Mouse (Mus musculus) C2C12 (cell line): ENCODE results near the gene Rapgef2. TPM values are rescaled to one million over a fixed set of nuclear protein-coding genes. Genes with fewer than 3 reads are reported as not detected.

Experiments
- H3K27me3 ChIP-seq: one replicate; pipeline ENCODE4 v1.6.1; 2011; ENCODE audit not compliant: control insufficient read depth, insufficient read depth, insufficient read length
- H3K36me3 ChIP-seq: one replicate; pipeline ENCODE4 v1.6.1; 2011; ENCODE audit not compliant: control insufficient read depth, insufficient read depth
- H3K4me3 ChIP-seq: one replicate; pipeline ENCODE4 v1.5.1; 2011; ENCODE audit warnings: mild to moderate bottlenecking, control low read depth; ENCODE audit not compliant: poor library complexity, insufficient read depth, severe bottlenecking
- H3K79me2 ChIP-seq: one replicate; pipeline ENCODE4 v1.6.1; 2011; ENCODE audit not compliant: control insufficient read depth, insufficient read depth
- H3K79me3 ChIP-seq: one replicate; pipeline ENCODE4 v1.6.1; 2011; ENCODE audit warnings: low read depth, control low read depth
- H3ac ChIP-seq: one replicate; pipeline ENCODE3; 2011; ENCODE audit warnings: low read depth; ENCODE audit not compliant: control insufficient read depth, insufficient read length
- CEBPB ChIP-seq: IDR thresholded peaks from one replicate; pipeline ENCODE4 v1.6.1; 2011; ENCODE audit warnings: low read depth, mild to moderate bottlenecking, control low read depth, moderate library complexity
- CTCF ChIP-seq: IDR thresholded peaks from one replicate; pipeline ENCODE4 v1.5.1; 2011; ENCODE audit not compliant: control insufficient read depth, insufficient read depth, insufficient read length
- FOSL1 ChIP-seq: IDR thresholded peaks from one replicate; pipeline ENCODE4 v1.8.0; 2011; ENCODE audit warnings: mild to moderate bottlenecking, low read length; ENCODE audit not compliant: poor library complexity, insufficient read depth, severe bottlenecking
- MAX ChIP-seq: IDR thresholded peaks from one replicate; pipeline ENCODE4 v1.6.1; 2011; ENCODE audit warnings: mild to moderate bottlenecking, control low read depth
- MYOD1 ChIP-seq: IDR thresholded peaks from one replicate; pipeline ENCODE4 v1.6.1; 2011; ENCODE audit warnings: low read depth; ENCODE audit not compliant: control insufficient read depth, insufficient read length
- MYOG ChIP-seq: IDR thresholded peaks from one replicate; pipeline ENCODE4 v1.6.1; 2011; ENCODE audit not compliant: control insufficient read depth, insufficient read length; ENCODE audit errors: extremely low read depth
- USF1 ChIP-seq: IDR thresholded peaks from one replicate; pipeline ENCODE4 v1.6.1; 2011; ENCODE audit warnings: low read depth, mild to moderate bottlenecking, control low read depth, moderate library complexity
- polyA plus RNA-seq: library from polyadenylated mRNA; unstranded; fragments of >200 nt; fragmentation: generic; extraction: Trizol; gene quantifications from one replicate; pipeline ENCODE4 v1.2.1, GENCODE M21; 2012; ENCODE audit warnings: missing spikeins

Gene Rapgef2
- polyA plus RNA-seq, 1 experiment = 5.6 TPM

DNA sequence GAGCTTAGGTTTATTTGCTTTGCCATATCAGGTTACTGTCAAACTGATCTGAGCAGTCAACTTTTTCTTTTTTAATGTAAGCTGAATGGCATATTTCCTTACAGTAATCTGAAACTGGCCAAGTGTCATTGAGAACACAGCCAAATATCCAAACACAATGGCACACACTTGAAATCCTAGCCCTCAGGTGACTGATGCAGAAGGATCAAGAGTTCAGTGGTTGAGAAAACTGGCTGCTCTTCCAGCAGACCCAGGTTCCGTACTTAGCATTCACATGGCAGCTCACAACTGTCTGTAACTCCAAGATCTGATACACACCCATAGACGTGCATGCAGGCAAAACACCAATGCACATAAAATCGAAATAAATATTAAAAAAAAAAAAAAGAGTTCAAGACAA is 243.3 kb downstream of the Rapgef2 start:
- Histone ChIP-seq H3K79me3 (no peaks in the 10 kb centered on the region), H3K4me3 (no peak overlapping the region), H3K79me2 (no peaks in the 10 kb centered on the region), H3ac (no peak overlapping the region), H3K27me3 (no peaks in the 10 kb centered on the region), H3K36me3 (no peaks in the 10 kb centered on the region)
- TF ChIP-seq MYOG (no peak), FOSL1 (no peak), MYOD1 (no peak), MAX (no peak), CEBPB (no peak), USF1 (no peak), CTCF (no peak)

DNA sequence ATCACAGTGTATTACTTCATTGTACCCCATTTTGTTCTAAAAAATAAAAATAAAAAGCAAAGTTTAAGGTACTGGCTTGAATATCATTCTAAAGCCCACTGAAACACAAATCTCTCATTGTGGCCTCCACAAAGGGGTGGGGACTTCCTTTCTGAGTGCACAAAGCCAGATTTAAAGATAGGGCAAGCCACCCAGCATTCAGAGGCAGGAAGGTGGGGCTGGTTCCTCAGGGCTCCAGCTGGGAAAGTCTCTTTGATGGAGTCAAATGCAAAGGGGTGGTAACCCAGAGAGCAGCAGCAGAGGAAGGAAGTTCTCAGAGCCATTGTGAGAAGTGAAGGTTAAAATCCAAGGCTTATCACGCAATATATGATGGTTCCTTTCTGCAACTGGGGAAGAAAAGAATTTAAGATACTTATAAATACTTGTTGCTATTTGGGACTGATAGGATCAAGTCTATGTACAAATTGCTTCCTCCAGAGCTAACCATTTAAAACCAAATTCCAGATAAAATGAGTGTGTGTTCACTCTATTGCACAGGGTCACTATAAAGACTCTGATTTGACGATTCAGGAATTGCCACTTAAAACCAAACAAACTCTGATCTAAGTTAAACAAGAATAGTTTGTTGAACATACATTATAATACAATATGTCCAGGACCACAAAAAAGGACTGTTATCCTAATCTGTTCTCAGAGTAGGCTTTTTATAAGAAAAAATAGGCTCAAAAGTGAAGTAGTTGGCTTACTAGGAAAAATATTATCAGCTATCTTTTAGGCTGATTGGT is 246.5 kb downstream of the Rapgef2 start:
- Histone ChIP-seq H3K4me3 (no peak overlapping the region), H3K79me3 (no peaks in the 10 kb centered on the region), H3K27me3 (no peaks in the 10 kb centered on the region), H3K79me2 (no peaks in the 10 kb centered on the region), H3ac (no peak overlapping the region), H3K36me3 (no peaks in the 10 kb centered on the region)
- TF ChIP-seq MYOG (no peak), FOSL1 (no peak), CTCF (no peak), MYOD1 (no peak), MAX (no peak), USF1 (no peak), CEBPB (no peak)

DNA sequence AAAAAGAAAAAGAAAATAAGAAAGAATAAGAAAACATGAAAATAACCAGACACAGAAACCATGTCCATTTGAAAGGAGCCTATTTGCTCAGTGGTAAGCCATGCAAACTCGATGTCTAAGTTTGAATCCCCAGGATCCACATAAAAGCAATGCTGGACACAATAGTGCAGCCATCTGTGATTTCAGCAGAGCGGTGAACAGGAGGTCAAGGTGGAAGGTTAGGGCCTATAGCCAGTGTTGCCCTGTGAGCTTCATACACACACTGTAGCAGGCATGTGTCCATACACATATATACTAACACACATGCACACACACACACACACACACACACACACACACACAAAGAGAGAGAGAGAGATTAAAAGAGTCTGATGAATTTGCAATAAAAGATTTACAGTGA is 247.3 kb downstream of the Rapgef2 start:
- Histone ChIP-seq H3ac (no peak overlapping the region), H3K27me3 (no peaks in the 10 kb centered on the region), H3K79me2 (no peaks in the 10 kb centered on the region), H3K79me3 (no peaks in the 10 kb centered on the region), H3K4me3 (no peak overlapping the region), H3K36me3 (no peaks in the 10 kb centered on the region)
- no peak for TF ChIP-seq MYOG
- TF ChIP-seq FOSL1 = no peak
- TF ChIP-seq MAX = no peak
- TF ChIP-seq CTCF = no peak
- TF ChIP-seq USF1 = no peak
- no peak for TF ChIP-seq CEBPB
- no peak for TF ChIP-seq MYOD1

DNA sequence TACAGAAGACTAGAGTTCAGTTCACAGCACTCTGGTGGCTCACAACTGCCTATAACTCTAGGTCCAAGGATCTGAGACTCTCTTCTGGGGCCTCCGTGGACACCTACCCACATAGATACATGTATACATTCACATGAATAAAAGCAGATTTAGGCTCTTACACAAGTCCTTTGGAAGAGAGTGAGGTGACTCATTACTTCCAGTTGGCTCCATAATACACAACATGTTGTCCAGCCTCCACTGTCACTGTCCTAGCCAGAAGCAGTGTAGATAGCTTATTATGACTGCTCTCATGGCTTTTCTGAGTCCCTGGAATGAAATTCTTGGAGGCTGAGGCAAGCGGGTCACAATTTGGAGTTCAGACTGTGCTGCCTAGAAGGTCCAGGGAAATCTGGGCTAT is 251.9 kb downstream of the Rapgef2 start:
- H3K27me3 ChIP-seq = no peaks in the 10 kb centered on the region
- no peak overlapping the region for H3ac ChIP-seq
- H3K4me3 ChIP-seq = no peak overlapping the region
- TF ChIP-seq CEBPB (no peak), MYOG (no peak), CTCF (no peak), USF1 (no peak)
- no peaks in the 10 kb centered on the region for H3K36me3 ChIP-seq
- no peaks in the 10 kb centered on the region for H3K79me3 ChIP-seq
- H3K79me2 ChIP-seq = no peaks in the 10 kb centered on the region

DNA sequence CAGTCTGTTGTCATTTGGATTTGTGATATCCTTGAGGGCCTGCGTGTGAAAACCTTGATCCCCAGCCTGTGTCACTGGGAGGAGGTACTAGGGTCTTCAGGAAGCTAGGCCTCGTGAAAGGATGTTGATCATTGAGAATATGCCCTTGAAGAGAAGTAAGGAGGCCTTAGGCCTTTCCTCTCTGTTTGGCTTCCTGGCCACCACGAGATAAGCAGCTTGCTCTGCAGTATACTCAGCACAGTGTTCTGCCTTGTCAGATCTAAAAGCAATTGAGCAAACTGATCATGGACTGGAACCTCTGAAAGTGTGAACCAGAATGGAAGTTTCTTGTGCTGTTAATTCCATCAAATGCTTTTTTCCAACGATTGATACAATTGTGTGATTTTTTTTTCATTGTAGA is 255.5 kb downstream of the Rapgef2 start:
- H3K27me3 ChIP-seq = no peaks in the 10 kb centered on the region
- H3K4me3 ChIP-seq = no peak overlapping the region
- no peaks in the 10 kb centered on the region for H3K36me3 ChIP-seq

DNA sequence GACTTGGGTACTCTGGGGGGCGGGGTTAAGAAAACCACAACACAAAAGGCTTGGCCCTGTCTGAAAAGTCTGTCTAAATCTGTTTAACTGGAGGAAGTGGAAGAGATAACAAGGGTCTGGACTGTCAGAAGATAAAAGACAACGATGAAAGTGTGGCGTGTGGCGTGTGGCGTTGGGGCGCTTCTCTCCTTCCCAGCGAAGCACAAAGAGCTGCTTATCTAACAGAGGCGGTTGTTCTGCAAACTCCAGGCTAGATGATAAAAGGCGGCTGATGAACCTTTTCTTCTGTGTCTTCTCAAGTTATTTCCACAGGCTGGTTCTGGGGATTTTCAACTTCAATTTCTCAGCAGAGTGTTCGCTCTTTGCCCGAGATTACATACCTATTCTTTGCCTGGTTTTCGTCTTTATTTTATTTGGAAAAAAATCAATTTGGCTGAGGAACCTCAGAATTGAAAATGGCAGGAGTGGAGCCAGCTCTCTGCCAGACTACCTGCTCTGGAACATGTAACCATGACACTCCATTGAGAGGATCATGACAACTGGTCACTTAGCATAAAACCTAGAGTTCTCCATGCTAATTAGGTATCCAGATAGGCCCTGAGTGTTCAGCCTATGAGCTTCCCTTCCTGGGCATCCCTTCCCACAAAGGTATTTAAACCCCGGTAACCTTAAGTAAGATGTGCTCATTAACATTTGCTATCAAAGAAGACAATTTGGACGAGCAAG is 258.0 kb downstream of the Rapgef2 start:
- H3K4me3 ChIP-seq = no peak overlapping the region
- H3K79me3 ChIP-seq = no peaks in the 10 kb centered on the region
- no peaks in the 10 kb centered on the region for H3K27me3 ChIP-seq
- no peaks in the 10 kb centered on the region for H3K36me3 ChIP-seq
- H3K79me2 ChIP-seq = no peaks in the 10 kb centered on the region
- TF ChIP-seq CTCF = no peak
- TF ChIP-seq CEBPB = no peak
- TF ChIP-seq MYOG = no peak
- no peak for TF ChIP-seq MAX
- no peak overlapping the region for H3ac ChIP-seq

More for the DNA sequence above, 255.5 kb downstream of the Rapgef2 start:
- H3K79me3 ChIP-seq = no peaks in the 10 kb centered on the region
- no peak overlapping the region for H3ac ChIP-seq
- H3K79me2 ChIP-seq = no peaks in the 10 kb centered on the region
- TF ChIP-seq CTCF = no peak
- no peak for TF ChIP-seq USF1
- TF ChIP-seq MYOD1 = no peak
